Mouse (Mus musculus): ENCODE data around the gene Zfp84. TPM values are rescaled to one million over a fixed set of nuclear protein-coding genes. Genes with fewer than 3 reads are reported as not detected.

Zfp84 gene
- 3.2 TPM for polyA plus RNA-seq (2014; fragmentation: Illumina TruSeq; extraction: RNeasy Lipid Tissue Mini Kit (QIAGEN cat#74804); ENCODE audit: low read depth, low replicate concordance)

GRCm38 (mm10) chr7:29768090-29768900 lies at the start of gene Zfp84:
Gene Zfp84, plus strand, starts transcription at chr7:29768552.

DNA sequence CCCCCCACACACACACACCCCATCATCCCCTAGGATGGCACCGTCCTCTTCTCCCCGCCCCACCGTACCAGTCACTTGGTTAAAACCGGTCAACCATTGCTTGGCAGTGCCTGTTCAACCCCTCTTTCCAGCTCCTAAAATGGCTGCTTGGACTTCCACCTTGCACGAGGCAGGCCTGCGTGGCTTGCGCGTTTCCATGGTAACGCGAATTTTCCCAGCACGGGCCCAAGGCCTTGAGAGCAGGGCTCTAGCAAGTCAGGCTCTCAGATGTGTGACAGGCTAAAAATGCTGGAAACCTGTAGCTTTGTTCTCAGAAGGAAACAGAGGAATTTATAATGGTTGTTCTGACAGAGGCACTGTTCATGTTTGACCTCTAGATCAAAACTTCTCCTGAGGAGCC lies 41.5 kb upstream of the Zfp84 start, which contains the start of gene Catsperg2:
Gene Catsperg2 (minus strand): TSS at position 173 of the 400 bp plus-strand sequence.

DNA sequence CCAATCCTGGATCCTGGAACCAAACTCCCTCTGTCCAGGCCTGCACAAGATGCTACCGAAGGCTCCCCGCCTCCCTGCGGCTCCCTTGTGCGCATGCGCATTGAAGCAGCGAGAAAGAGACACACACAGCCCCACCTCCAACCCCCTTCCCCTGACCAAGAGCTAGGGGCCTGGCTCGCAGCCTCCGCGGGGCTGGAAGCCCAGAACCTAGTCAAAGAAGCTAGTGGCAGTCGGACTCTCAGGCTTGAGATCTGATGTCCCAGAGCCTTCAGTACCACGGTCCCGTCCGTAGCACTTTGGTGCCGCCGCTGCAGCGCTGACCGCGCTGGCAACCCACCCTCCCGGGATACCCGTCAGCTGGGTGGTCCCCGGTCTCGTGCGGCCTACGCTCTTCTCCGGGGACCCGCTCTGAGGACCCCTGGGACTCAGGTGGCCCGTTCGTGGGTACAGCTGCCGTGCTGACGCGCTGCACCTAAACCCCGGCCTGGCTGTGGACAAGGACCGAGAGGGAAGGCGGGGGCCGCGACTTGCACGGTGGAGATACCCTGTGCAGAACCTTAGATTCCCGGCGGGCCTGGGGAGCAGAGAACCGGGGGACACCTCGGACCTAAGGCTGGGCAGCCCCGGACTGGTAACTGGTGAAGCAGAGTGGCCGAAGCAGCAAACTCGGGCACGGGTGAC lies 15.7 kb downstream of the Zfp84 start, which contains the start of gene Zfp30:
Gene Zfp30 (plus strand): TSS at position 128 of the 681 bp plus-strand sequence.

DNA sequence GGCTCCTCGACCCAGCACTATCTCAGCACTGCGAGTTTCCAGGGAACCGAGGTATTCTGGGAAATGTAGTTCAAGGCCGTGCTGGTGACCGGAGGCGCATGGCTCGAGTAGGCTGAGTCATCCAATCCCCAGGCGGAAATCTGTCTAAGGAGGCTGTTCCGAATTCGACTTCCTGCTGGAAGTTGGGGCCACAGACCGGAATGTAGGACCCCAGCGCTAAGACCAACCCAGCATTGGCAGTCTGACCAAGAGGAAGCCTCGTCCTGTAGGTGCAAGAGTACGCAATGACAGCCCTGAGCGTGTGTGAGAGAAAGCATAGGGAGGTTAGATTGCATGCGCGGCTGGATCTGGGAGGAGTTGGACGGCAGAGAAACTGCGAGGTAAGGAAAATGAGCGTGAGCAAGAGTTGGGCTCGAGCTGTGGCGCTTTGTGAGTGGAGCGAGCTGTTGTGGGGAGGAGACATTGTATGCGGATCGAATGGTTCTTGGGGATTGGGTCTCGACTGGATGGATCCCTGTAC lies 47.6 kb downstream of the Zfp84 start, which contains the start of gene Zfp790:
Gene Zfp790 (plus strand): TSS at position 205 of the 520 bp plus-strand sequence.

Other genes starting within 250 kb of the Zfp84 start
- gene Sipa1l3, start 249.9 kb upstream of the Zfp84 start, polyA plus RNA-seq (2014; fragmentation: Illumina TruSeq; extraction: RNeasy Lipid Tissue Mini Kit (QIAGEN cat#74804); ENCODE audit: low read depth, low replicate concordance): 1.5 TPM
- gene Catsperg2, start 41.5 kb upstream of the Zfp84 start, polyA plus RNA-seq (2014; fragmentation: Illumina TruSeq; extraction: RNeasy Lipid Tissue Mini Kit (QIAGEN cat#74804); ENCODE audit: low read depth, low replicate concordance): not detected
- 1.1 TPM for gene Zfp30, start 15.4 kb downstream of the Zfp84 start, polyA plus RNA-seq (2014; fragmentation: Illumina TruSeq; extraction: RNeasy Lipid Tissue Mini Kit (QIAGEN cat#74804); ENCODE audit: low read depth, low replicate concordance)
- gene Zfp790, start 47.6 kb downstream of the Zfp84 start, polyA plus RNA-seq (2014; fragmentation: Illumina TruSeq; extraction: RNeasy Lipid Tissue Mini Kit (QIAGEN cat#74804); ENCODE audit: low read depth, low replicate concordance): 5.5 TPM
- 2.9 TPM for gene Zfp940, start 85.1 kb downstream of the Zfp84 start, polyA plus RNA-seq (2014; fragmentation: Illumina TruSeq; extraction: RNeasy Lipid Tissue Mini Kit (QIAGEN cat#74804); ENCODE audit: low read depth, low replicate concordance)
- 6.8 TPM for gene Zfp420, start 91.4 kb downstream of the Zfp84 start, polyA plus RNA-seq (2014; fragmentation: Illumina TruSeq; extraction: RNeasy Lipid Tissue Mini Kit (QIAGEN cat#74804); ENCODE audit: low read depth, low replicate concordance)
- 2.3 TPM for gene Zfp27, start 138.0 kb downstream of the Zfp84 start, polyA plus RNA-seq (2014; fragmentation: Illumina TruSeq; extraction: RNeasy Lipid Tissue Mini Kit (QIAGEN cat#74804); ENCODE audit: low read depth, low replicate concordance)
- gene Zfp383, start 139.7 kb downstream of the Zfp84 start, polyA plus RNA-seq (2014; fragmentation: Illumina TruSeq; extraction: RNeasy Lipid Tissue Mini Kit (QIAGEN cat#74804); ENCODE audit: low read depth, low replicate concordance): 5.3 TPM
- gene Zfp74, start 185.5 kb downstream of the Zfp84 start, polyA plus RNA-seq (2014; fragmentation: Illumina TruSeq; extraction: RNeasy Lipid Tissue Mini Kit (QIAGEN cat#74804); ENCODE audit: low read depth, low replicate concordance): 3.9 TPM
- gene Zfp568, start 215.4 kb downstream of the Zfp84 start, polyA plus RNA-seq (2014; fragmentation: Illumina TruSeq; extraction: RNeasy Lipid Tissue Mini Kit (QIAGEN cat#74804); ENCODE audit: low read depth, low replicate concordance): 4.3 TPM